Mouse (Mus musculus): ENCODE results near the gene F2rl1.
"Not testable (repeated sequence)": the region's sequence is repeated elsewhere in the genome, so short reads cannot be mapped to it uniquely, and the experiment has no call there.

Gene F2rl1

GRCm38 (mm10) chr13:95533640-95534039, 8.6 kb upstream of the F2rl1 start:
- no peak for DNase-seq (ENCODE audit: low read depth)

GRCm38 (mm10) chr13:95533121-95533520, 8.1 kb upstream of the F2rl1 start:
- not testable (repeated sequence) for DNase-seq (ENCODE audit: low read depth)

GRCm38 (mm10) chr13:95531273-95532045, 6.4 kb upstream of the F2rl1 start:
- no peak for DNase-seq (ENCODE audit: low read depth)

GRCm38 (mm10) chr13:95529246-95529645, 4.2 kb upstream of the F2rl1 start:
- peak; percentile 50 for DNase-seq (ENCODE audit: low read depth)

- no peak for DNase-seq (ENCODE audit: low read depth)
Measured at GRCm38 (mm10) chr13:95524424-95524673, 678 bp downstream of the F2rl1 start.

GRCm38 (mm10) chr13:95523659-95524423, 1.2 kb downstream of the F2rl1 start:
- DNase-seq (ENCODE audit: low read depth) = no peak

GRCm38 (mm10) chr13:95522176-95522575, 2.9 kb downstream of the F2rl1 start:
- DNase-seq (ENCODE audit: low read depth) = no peak

GRCm38 (mm10) chr13:95521029-95521428, 4.0 kb downstream of the F2rl1 start:
- DNase-seq (ENCODE audit: low read depth) = no peak

- peak; percentile 6 for DNase-seq (ENCODE audit: low read depth)
Measured at GRCm38 (mm10) chr13:95514756-95515155, 10.3 kb downstream of the F2rl1 start.

- no peak for DNase-seq (ENCODE audit: low read depth)
Measured at GRCm38 (mm10) chr13:95510054-95510453, 15.0 kb downstream of the F2rl1 start.

- DNase-seq (ENCODE audit: low read depth) = no peak
Measured at GRCm38 (mm10) chr13:95503279-95503917, 21.6 kb downstream of the F2rl1 start.

- no peak for DNase-seq (ENCODE audit: low read depth)
Measured at GRCm38 (mm10) chr13:95496601-95497000, 28.4 kb downstream of the F2rl1 start.

GRCm38 (mm10) chr13:95494812-95495211, 30.2 kb downstream of the F2rl1 start:
- no peak for DNase-seq (ENCODE audit: low read depth)

GRCm38 (mm10) chr13:95493296-95493695, 31.7 kb downstream of the F2rl1 start:
- DNase-seq (ENCODE audit: low read depth) = no peak

- DNase-seq (ENCODE audit: low read depth) = no peak
Measured at GRCm38 (mm10) chr13:95491327-95491726, 33.7 kb downstream of the F2rl1 start.

GRCm38 (mm10) chr13:95484664-95485063, 40.4 kb downstream of the F2rl1 start:
- DNase-seq (ENCODE audit: low read depth) = peak; percentile 20

- DNase-seq (ENCODE audit: low read depth) = peak; percentile 81
Measured at GRCm38 (mm10) chr13:95481428-95481827, 43.6 kb downstream of the F2rl1 start.

- DNase-seq (ENCODE audit: low read depth) = no peak
Measured at GRCm38 (mm10) chr13:95478671-95479413, 46.2 kb downstream of the F2rl1 start, which contains the start of gene S100z. Gene S100z (minus strand): TSS chr13:95478721.

GRCm38 (mm10) chr13:95477173-95477572, 47.9 kb downstream of the F2rl1 start:
- DNase-seq (ENCODE audit: low read depth) = no peak

GRCm38 (mm10) chr13:95475124-95475523, 49.9 kb downstream of the F2rl1 start:
- no peak for DNase-seq (ENCODE audit: low read depth)

GRCm38 (mm10) chr13:95474294-95474693, 50.7 kb downstream of the F2rl1 start:
- no peak for DNase-seq (ENCODE audit: low read depth)

GRCm38 (mm10) chr13:95470970-95471369, 54.1 kb downstream of the F2rl1 start:
- DNase-seq (ENCODE audit: low read depth) = peak; percentile 30
